Mouse (Mus musculus) liver, embryonic 14.5 days (tissue): ENCODE results near the gene Camk2d.

Experiments
- CTCF ChIP-seq: IDR thresholded peaks from 2 replicates; pipeline ENCODE4 v1.5.1; 2016; ENCODE audit warnings: antibody characterized with exemption, low read depth, control low read depth
- EP300 ChIP-seq: IDR thresholded peaks from 2 replicates; pipeline ENCODE4 v1.6.1; 2016; ENCODE audit warnings: antibody characterized with exemption, low read depth

GRCm38 (mm10) chr3:126793035-126793964, 197.2 kb downstream of the Camk2d start:
- TF ChIP-seq CTCF (no peak), EP300 (peak; percentile 27)
